Mouse (Mus musculus) lung, embryonic 15.5 days (tissue): Measurements from ENCODE around the gene Map3k13. TPM values are rescaled to one million over a fixed set of nuclear protein-coding genes. Genes with fewer than 3 reads are reported as not detected.
"Not testable (repeated sequence)": the region's sequence is repeated elsewhere in the genome, so short reads cannot be mapped to it uniquely, and the experiment has no call there.

Experiments
- ATAC-seq: fragments of 200-750 bp; cut with Nextera tagmentation; 2 replicates; pipeline ENCODE4 v1.8.0; 2017; ENCODE audit warnings: moderate number of reproducible peaks, borderline replicate concordance; ENCODE audit not compliant: low FRiP score, low TSS enrichment; ENCODE audit errors: extremely low read depth
- H3K27ac ChIP-seq: fragments of 300-500 bp; sonication (generic); 2 replicates; pipeline ENCODE4 v1.5.1; 2015; ENCODE audit warnings: moderate library complexity, mild to moderate bottlenecking, inconsistent platforms
- H3K27me3 ChIP-seq: fragments of 300-500 bp; sonication (generic); 2 replicates; pipeline ENCODE4 v1.6.1; 2015; ENCODE audit warnings: inconsistent platforms
- H3K36me3 ChIP-seq: fragments of 300-500 bp; sonication (generic); 2 replicates; pipeline ENCODE4 v1.6.1; 2015; ENCODE audit warnings: inconsistent platforms
- H3K4me1 ChIP-seq: fragments of 300-500 bp; sonication (generic); 2 replicates; pipeline ENCODE4 v1.6.1; 2015; ENCODE audit warnings: inconsistent platforms
- H3K4me2 ChIP-seq: fragments of 300-500 bp; sonication (generic); 2 replicates; pipeline ENCODE4 v1.6.1; 2015; ENCODE audit warnings: inconsistent platforms, mild to moderate bottlenecking, moderate library complexity
- H3K4me3 ChIP-seq: fragments of 300-500 bp; sonication (generic); 2 replicates; pipeline ENCODE4 v1.5.1; 2015; ENCODE audit warnings: mild to moderate bottlenecking, inconsistent platforms
- H3K9ac ChIP-seq: fragments of 300-500 bp; sonication (generic); 2 replicates; pipeline ENCODE4 v1.6.1; 2015; ENCODE audit warnings: inconsistent platforms
- H3K9me3 ChIP-seq: fragments of 300-500 bp; sonication (generic); 2 replicates; pipeline ENCODE4 v1.6.1; 2016; ENCODE audit warnings: inconsistent platforms
- WGBS: fragments of 180-500 bp; shearing (Covaris S2); methylation state at CpG from one replicate; pipeline ENCODE4 v1.1.7; 2015; 5-methylcytosine and 5-hydroxymethylcytosine counted together
- polyA plus RNA-seq: library from polyadenylated mRNA; unstranded; fragments of >200 nt; fragmentation: Nextera tagmentation; extraction: Ambion mirVana; gene quantifications from 2 replicates; pipeline ENCODE4 v1.2.1, GENCODE M21; 2015

The Map3k13 gene
- polyA plus RNA-seq, 1 experiment from 2014 or later, result 0.56 TPM

GRCm38 (mm10) chr16:21881181-21881580, 87.0 kb downstream of the Map3k13 start:
- Histone ChIP-seq H3K9ac (no peak overlapping the region), H3K4me1 (no peaks in the 10 kb centered on the region; the same call in 1 of the 2 replicates), H3K27me3 (no peaks in the 10 kb centered on the region), H3K27ac (no peak overlapping the region), H3K9me3 (no peaks in the 10 kb centered on the region), H3K4me2 (no peak overlapping the region), H3K36me3 (no peaks in the 10 kb centered on the region), H3K4me3 (no peak overlapping the region)
- WGBS, result 34% methylated on average over 6 of the region's 6 CpGs
- ATAC-seq, result no peak

- H3K9ac ChIP-seq, result no peak overlapping the region
- WGBS, result 65% methylated on average over 7 of the region's 7 CpGs
- H3K4me2 ChIP-seq, result no peak overlapping the region
- H3K9me3 ChIP-seq, result no peaks in the 10 kb centered on the region
- H3K27me3 ChIP-seq, result no peaks in the 10 kb centered on the region
- H3K36me3 ChIP-seq, result no peaks in the 10 kb centered on the region
- no peak for ATAC-seq
- no peak overlapping the region for H3K27ac ChIP-seq
- H3K4me3 ChIP-seq, result no peak overlapping the region
- H3K4me1 ChIP-seq, result no peaks in the 10 kb centered on the region; the same call in 1 of the 2 replicates
These were observed 87.6 kb downstream of the Map3k13 start for GRCm38 (mm10) chr16:21881582-21882259.

GRCm38 (mm10) chr16:21887601-21888000, 93.5 kb downstream of the Map3k13 start:
- Histone ChIP-seq H3K4me2 (no peak overlapping the region), H3K9ac (no peak overlapping the region), H3K36me3 (no peaks in the 10 kb centered on the region), H3K27ac (no peak overlapping the region), H3K9me3 (no peaks in the 10 kb centered on the region), H3K4me1 (no peaks in the 10 kb centered on the region), H3K4me3 (no peak overlapping the region), H3K27me3 (no peaks in the 10 kb centered on the region)
- 80% methylated on average over 2 of the region's 2 CpGs for WGBS
- no peak for ATAC-seq

- Histone ChIP-seq H3K4me1 (no peaks in the 10 kb centered on the region), H3K4me2 (no peak overlapping the region), H3K27me3 (no peaks in the 10 kb centered on the region), H3K4me3 (no peak overlapping the region), H3K36me3 (no peaks in the 10 kb centered on the region), H3K9ac (no peak overlapping the region), H3K9me3 (no peaks in the 10 kb centered on the region), H3K27ac (no peak overlapping the region)
- WGBS, result 84% methylated on average over 6 of the region's 6 CpGs
- no peak for ATAC-seq
These were observed 99.7 kb downstream of the Map3k13 start for GRCm38 (mm10) chr16:21893890-21894289.

GRCm38 (mm10) chr16:21901286-21901685, 107.1 kb downstream of the Map3k13 start:
- 75% methylated on average over 5 of the region's 5 CpGs for WGBS
- Histone ChIP-seq H3K9ac (no peak overlapping the region), H3K36me3 (no peaks in the 10 kb centered on the region), H3K4me2 (no peak overlapping the region), H3K4me3 (no peak overlapping the region), H3K4me1 (no peaks in the 10 kb centered on the region), H3K27ac (no peak overlapping the region), H3K27me3 (no peaks in the 10 kb centered on the region), H3K9me3 (no peaks in the 10 kb centered on the region)
- ATAC-seq, result no peak

- H3K4me1 ChIP-seq, result no peaks in the 10 kb centered on the region
- no peaks in the 10 kb centered on the region for H3K9me3 ChIP-seq
- H3K27me3 ChIP-seq, result no peaks in the 10 kb centered on the region
- no peaks in the 10 kb centered on the region for H3K36me3 ChIP-seq
- 83% methylated on average over 10 of the region's 10 CpGs for WGBS
- H3K9ac ChIP-seq, result no peak overlapping the region
- H3K4me3 ChIP-seq, result no peak overlapping the region
- H3K27ac ChIP-seq, result no peak overlapping the region
- H3K4me2 ChIP-seq, result no peak overlapping the region
- ATAC-seq, result no peak
These were observed 110.5 kb downstream of the Map3k13 start for GRCm38 (mm10) chr16:21904636-21905035.

GRCm38 (mm10) chr16:21905996-21906395, 111.8 kb downstream of the Map3k13 start:
- Histone ChIP-seq H3K4me2 (no peak overlapping the region), H3K27me3 (no peaks in the 10 kb centered on the region), H3K4me1 (no peaks in the 10 kb centered on the region), H3K9me3 (no peaks in the 10 kb centered on the region), H3K36me3 (no peaks in the 10 kb centered on the region), H3K27ac (no peak overlapping the region), H3K9ac (no peak overlapping the region), H3K4me3 (no peak overlapping the region)
- ATAC-seq, result no peak
- WGBS, result 84% methylated on average over 7 of the region's 7 CpGs

GRCm38 (mm10) chr16:21906902-21907301, 112.8 kb downstream of the Map3k13 start:
- 87% methylated on average over 6 of the region's 6 CpGs for WGBS
- Histone ChIP-seq H3K27me3 (no peaks in the 10 kb centered on the region), H3K4me2 (no peak overlapping the region), H3K4me3 (no peak overlapping the region), H3K9me3 (no peaks in the 10 kb centered on the region), H3K27ac (no peak overlapping the region), H3K36me3 (no peaks in the 10 kb centered on the region), H3K4me1 (no peaks in the 10 kb centered on the region), H3K9ac (no peak overlapping the region)
- ATAC-seq, result no peak

- not testable (repeated sequence) for H3K9ac ChIP-seq, H3K4me3 ChIP-seq, ATAC-seq, H3K27me3 ChIP-seq, H3K4me1 ChIP-seq, H3K36me3 ChIP-seq, H3K27ac ChIP-seq, H3K9me3 ChIP-seq, H3K4me2 ChIP-seq
- WGBS, result 46% methylated on average over 6 of the region's 8 CpGs
These were observed 114.8 kb downstream of the Map3k13 start for GRCm38 (mm10) chr16:21908906-21909305.

GRCm38 (mm10) chr16:21913347-21913746, 119.2 kb downstream of the Map3k13 start:
- no peak overlapping the region for H3K4me2 ChIP-seq
- H3K27ac ChIP-seq, result no peak overlapping the region
- H3K36me3 ChIP-seq, result no peaks in the 10 kb centered on the region
- H3K4me1 ChIP-seq, result no peaks in the 10 kb centered on the region
- H3K27me3 ChIP-seq, result no peaks in the 10 kb centered on the region
- H3K9me3 ChIP-seq, result no peaks in the 10 kb centered on the region
- 75% methylated on average over 6 of the region's 6 CpGs for WGBS
- ATAC-seq, result no peak
- no peak overlapping the region for H3K4me3 ChIP-seq
- no peak overlapping the region for H3K9ac ChIP-seq

- Histone ChIP-seq H3K9ac (no peak overlapping the region), H3K4me3 (no peak overlapping the region), H3K4me2 (no peak overlapping the region), H3K9me3 (no peaks in the 10 kb centered on the region), H3K27me3 (no peaks in the 10 kb centered on the region), H3K4me1 (no peaks in the 10 kb centered on the region), H3K27ac (no peak overlapping the region), H3K36me3 (no peaks in the 10 kb centered on the region)
- WGBS, result 77% methylated on average over 7 of the region's 7 CpGs
- ATAC-seq, result no peak
These were observed 122.5 kb downstream of the Map3k13 start for GRCm38 (mm10) chr16:21916681-21917080.

- Histone ChIP-seq H3K4me1 (no peaks in the 10 kb centered on the region), H3K27me3 (no peaks in the 10 kb centered on the region), H3K9me3 (no peaks in the 10 kb centered on the region), H3K9ac (no peak overlapping the region), H3K27ac (no peak overlapping the region), H3K4me2 (no peak overlapping the region), H3K4me3 (no peak overlapping the region), H3K36me3 (0 out of 2 replicates have a peak, but pooled peaks cover 2% of the 10 kb centered on the region)
- WGBS, result 80% methylated on average over 13 of the region's 13 CpGs
- ATAC-seq, result no peak
These were observed 134.3 kb downstream of the Map3k13 start for GRCm38 (mm10) chr16:21928471-21928870.
